Mouse (Mus musculus): ENCODE results near the gene AC129217.1. TPM values are rescaled to one million over a fixed set of nuclear protein-coding genes. Genes with fewer than 3 reads are reported as not detected.

AC129217.1 gene
- total and polyA plus RNA-seq, 3 experiments: 3.7 to 102 TPM; not detected in 1

- no peaks in the 10 kb centered on the region for H3K27me3 ChIP-seq (ENCODE audit: insufficient read depth, low read length)
- TF ChIP-seq CTCF (IDR thresholded peaks at IDR 0.05; ENCODE audit: low read depth, low read length) (peak; percentile 52), GATA2 (IDR thresholded peaks at IDR 0.05; ENCODE audit: borderline replicate concordance, low read depth, low read length) (no peak)
- peaks cover 4% of the 10 kb centered on the region; the same call in 1 of the 2 replicates for H3K4me1 ChIP-seq (ENCODE audit: insufficient read depth, low read depth, low read length)
- no peak for ATAC-seq (ENCODE audit: extremely low read depth, insufficient number of reproducible peaks, low FRiP score, poor library complexity, severe bottlenecking)
- no peak overlapping the region for H3K4me3 ChIP-seq (ENCODE audit: low read depth, low read length)
- DNase-seq (ENCODE audit: low spot score): peak; percentile 53
- peaks cover 94% of the 10 kb centered on the region for H3K36me3 ChIP-seq (replicated peaks)
- H3K9me3 ChIP-seq (replicated peaks): no peaks in the 10 kb centered on the region
Measured at GRCm38 (mm10) chr19:8844371-8845129, 15.0 kb downstream of the AC129217.1 start.

- ATAC-seq (ENCODE audit: extremely low read depth, insufficient number of reproducible peaks, low FRiP score, poor library complexity, severe bottlenecking) (no peak), DNase-seq (ENCODE audit: low spot score) (no peak)
- H3K27me3 ChIP-seq (ENCODE audit: insufficient read depth, low read length): peaks cover 10% of the 10 kb centered on the region
- H3K4me1 ChIP-seq (ENCODE audit: insufficient read depth, low read depth, low read length): peaks cover 7% of the 10 kb centered on the region; the same call in 1 of the 2 replicates
- peaks cover 59% of the 10 kb centered on the region for H3K36me3 ChIP-seq (replicated peaks)
- no peaks in the 10 kb centered on the region for H3K9me3 ChIP-seq (replicated peaks)
- TF ChIP-seq POLR2AphosphoS5 (IDR thresholded peaks at IDR 0.05; ENCODE audit: insufficient replicate concordance, low read depth, low read length) (no peak), GATA1 (IDR thresholded peaks at IDR 0.05; ENCODE audit: borderline replicate concordance, low read length) (no peak)
- no peak overlapping the region for H3K4me3 ChIP-seq (ENCODE audit: low read depth, low read length)
Measured at GRCm38 (mm10) chr19:8848356-8848755, 18.8 kb downstream of the AC129217.1 start.

GRCm38 (mm10) chr19:8850402-8850901, 20.9 kb downstream of the AC129217.1 start, which contains the start of gene Lrrn4cl:
Gene Lrrn4cl, plus strand, starts transcription at chr19:8850768.
- no peaks in the 10 kb centered on the region for H3K9me3 ChIP-seq (replicated peaks)
- ATAC-seq (ENCODE audit: extremely low read depth, insufficient number of reproducible peaks, low FRiP score, poor library complexity, severe bottlenecking) (no peak), DNase-seq (ENCODE audit: low spot score) (no peak)
- H3K4me1 ChIP-seq (ENCODE audit: insufficient read depth, low read depth, low read length): peaks cover 7% of the 10 kb centered on the region; the same call in 1 of the 2 replicates
- H3K27me3 ChIP-seq (ENCODE audit: insufficient read depth, low read length): peaks cover 12% of the 10 kb centered on the region
- TF ChIP-seq GATA2 (IDR thresholded peaks at IDR 0.05; ENCODE audit: borderline replicate concordance, low read depth, low read length) (no peak), TAL1 (conservative IDR thresholded peaks at IDR 0.05; ENCODE audit: low read depth, low read length) (no peak), CTCF (IDR thresholded peaks at IDR 0.05; ENCODE audit: low read depth, low read length) (no peak), POLR2AphosphoS5 (IDR thresholded peaks at IDR 0.05; ENCODE audit: insufficient replicate concordance, low read depth, low read length) (no peak), GATA1 (IDR thresholded peaks at IDR 0.05; ENCODE audit: borderline replicate concordance, low read length) (no peak)
- peaks cover 40% of the 10 kb centered on the region for H3K36me3 ChIP-seq (replicated peaks)
- no peak within 1 kb of the TSS for H3K4me3 ChIP-seq (ENCODE audit: low read depth, low read length)

GRCm38 (mm10) chr19:8851639-8852038, 22.1 kb downstream of the AC129217.1 start:
- no peak for DNase-seq (ENCODE audit: low spot score)
- H3K27me3 ChIP-seq (ENCODE audit: insufficient read depth, low read length): peaks cover 12% of the 10 kb centered on the region
- H3K36me3 ChIP-seq (replicated peaks): peaks cover 28% of the 10 kb centered on the region
- TF ChIP-seq GATA1 (IDR thresholded peaks at IDR 0.05; ENCODE audit: borderline replicate concordance, low read length) (no peak), TAL1 (conservative IDR thresholded peaks at IDR 0.05; ENCODE audit: low read depth, low read length) (no peak), CTCF (IDR thresholded peaks at IDR 0.05; ENCODE audit: low read depth, low read length) (no peak), GATA2 (IDR thresholded peaks at IDR 0.05; ENCODE audit: borderline replicate concordance, low read depth, low read length) (no peak), POLR2AphosphoS5 (IDR thresholded peaks at IDR 0.05; ENCODE audit: insufficient replicate concordance, low read depth, low read length) (no peak)
- H3K4me1 ChIP-seq (ENCODE audit: insufficient read depth, low read depth, low read length): peaks cover 7% of the 10 kb centered on the region; the same call in 1 of the 2 replicates
- no peak for ATAC-seq (ENCODE audit: extremely low read depth, insufficient number of reproducible peaks, low FRiP score, poor library complexity, severe bottlenecking)
- H3K4me3 ChIP-seq (ENCODE audit: low read depth, low read length): no peak overlapping the region
- H3K9me3 ChIP-seq (replicated peaks): no peaks in the 10 kb centered on the region

DNA sequence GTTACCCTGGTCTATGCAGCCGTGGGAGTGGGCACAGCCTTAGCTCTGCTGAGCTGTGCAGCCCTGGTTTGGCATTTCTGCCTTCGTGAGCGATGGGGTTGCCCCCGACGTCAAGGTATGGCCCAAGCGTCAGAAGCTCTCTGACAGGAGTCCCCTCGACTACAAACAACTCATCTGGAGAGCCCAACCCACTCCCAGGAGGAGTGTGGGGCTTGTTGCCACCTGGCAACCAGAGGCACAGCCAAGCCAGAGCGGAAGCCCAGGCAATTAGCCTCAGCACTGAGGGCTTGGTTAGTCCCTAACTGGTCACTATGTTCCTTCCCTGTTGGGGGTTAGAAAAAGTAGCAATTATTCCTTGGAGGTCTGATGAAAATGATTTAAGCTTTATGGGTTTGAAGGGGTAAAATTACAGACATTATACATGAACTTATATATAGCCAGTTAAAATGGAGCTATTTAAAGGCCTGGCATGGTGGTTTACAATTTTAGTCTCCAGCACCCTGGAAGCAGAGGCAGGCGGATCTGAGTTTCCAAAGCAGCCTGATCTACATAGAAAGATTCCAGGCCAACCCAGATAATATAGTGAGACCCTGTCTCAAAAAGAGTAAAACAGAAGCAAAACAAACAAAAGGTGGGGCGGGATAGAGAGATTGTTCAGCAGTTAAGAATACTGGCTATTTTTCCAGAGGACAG, 22.8 kb downstream of the AC129217.1 start:
- Histone ChIP-seq H3K9me3 (replicated peaks) (no peaks in the 10 kb centered on the region), H3K4me3 (ENCODE audit: low read depth, low read length) (no peak overlapping the region)
- DNase-seq (ENCODE audit: low spot score): no peak

GRCm38 (mm10) chr19:8853117-8853516, 23.5 kb downstream of the AC129217.1 start:
- DNase-seq (ENCODE audit: low spot score) (no peak), ATAC-seq (ENCODE audit: extremely low read depth, insufficient number of reproducible peaks, low FRiP score, poor library complexity, severe bottlenecking) (no peak)
- Histone ChIP-seq H3K4me3 (ENCODE audit: low read depth, low read length) (no peak overlapping the region), H3K27me3 (ENCODE audit: insufficient read depth, low read length) (peaks cover 12% of the 10 kb centered on the region), H3K36me3 (replicated peaks) (peaks cover 13% of the 10 kb centered on the region), H3K4me1 (ENCODE audit: insufficient read depth, low read depth, low read length) (0 out of 2 replicates have a peak, but pooled peaks cover 3% of the 10 kb centered on the region), H3K9me3 (replicated peaks) (no peaks in the 10 kb centered on the region)
- TF ChIP-seq GATA2 (IDR thresholded peaks at IDR 0.05; ENCODE audit: borderline replicate concordance, low read depth, low read length) (no peak), CTCF (IDR thresholded peaks at IDR 0.05; ENCODE audit: low read depth, low read length) (no peak), POLR2AphosphoS5 (IDR thresholded peaks at IDR 0.05; ENCODE audit: insufficient replicate concordance, low read depth, low read length) (no peak), GATA1 (IDR thresholded peaks at IDR 0.05; ENCODE audit: borderline replicate concordance, low read length) (no peak), TAL1 (conservative IDR thresholded peaks at IDR 0.05; ENCODE audit: low read depth, low read length) (no peak)

More for the DNA sequence above, 22.8 kb downstream of the AC129217.1 start:
- ATAC-seq (ENCODE audit: extremely low read depth, insufficient number of reproducible peaks, low FRiP score, poor library complexity, severe bottlenecking): no peak
- Histone ChIP-seq H3K27me3 (ENCODE audit: insufficient read depth, low read length) (peaks cover 12% of the 10 kb centered on the region), H3K4me1 (ENCODE audit: insufficient read depth, low read depth, low read length) (0 out of 2 replicates have a peak, but pooled peaks cover 3% of the 10 kb centered on the region), H3K36me3 (replicated peaks) (peaks cover 20% of the 10 kb centered on the region)
- TF ChIP-seq TAL1 (conservative IDR thresholded peaks at IDR 0.05; ENCODE audit: low read depth, low read length) (no peak), GATA2 (IDR thresholded peaks at IDR 0.05; ENCODE audit: borderline replicate concordance, low read depth, low read length) (no peak), POLR2AphosphoS5 (IDR thresholded peaks at IDR 0.05; ENCODE audit: insufficient replicate concordance, low read depth, low read length) (no peak), CTCF (IDR thresholded peaks at IDR 0.05; ENCODE audit: low read depth, low read length) (no peak), GATA1 (IDR thresholded peaks at IDR 0.05; ENCODE audit: borderline replicate concordance, low read length) (no peak)

Measured in G1E (cell line).